Mouse (Mus musculus) c-Kit-negative CD71-positive TER-119-positive erythroid progenitor cells, embryonic 14.5 days (primary cell): ENCODE data around the gene Rpn2.
A peak's percentile ranks its signal among the peaks of the same experiment; 100 is the strongest.

Experiments used
- DNase-seq: peaks from one replicate; pipeline ENCODE4 v3.0.0-alpha.2; 2013; ENCODE audit warnings: low read depth, low spot score

Gene Rpn2

DNA sequence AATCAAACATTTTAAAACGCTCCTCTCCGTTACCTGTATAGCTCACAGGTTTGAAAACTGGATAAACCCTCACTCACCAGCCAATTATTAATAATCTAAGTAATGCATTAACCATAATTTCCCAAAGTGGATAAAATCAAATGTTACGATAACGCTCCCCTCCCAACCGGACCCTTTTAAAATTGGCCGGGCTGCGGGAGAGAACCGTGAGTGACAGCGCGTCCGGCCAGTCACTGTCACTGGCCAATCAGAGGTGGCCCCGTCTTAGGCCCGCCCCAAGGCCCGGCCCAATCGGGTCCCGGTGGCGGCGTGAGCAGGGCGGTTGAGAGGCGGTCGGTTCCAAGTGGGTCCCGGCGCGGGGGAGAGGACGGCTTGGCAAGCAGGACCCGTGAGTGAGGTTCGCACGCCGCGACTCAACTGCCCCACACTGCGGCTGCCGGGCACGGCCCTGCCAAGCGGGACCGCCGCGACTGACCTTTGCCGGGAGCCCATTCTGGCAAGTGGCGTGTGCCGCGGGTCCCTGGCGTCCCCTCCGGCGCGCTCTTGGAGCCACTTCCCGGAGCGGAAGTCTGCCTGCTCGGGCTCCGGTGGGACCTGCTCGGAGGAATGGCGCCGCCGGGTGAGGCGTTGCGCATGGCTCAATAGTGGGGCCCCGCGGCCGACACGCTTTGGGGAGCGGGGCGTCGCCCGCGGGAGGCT is at the start of gene Rpn2:
TSS of gene Rpn2 (plus strand) at position 301 of the 699 bp plus-strand sequence.
- peak; percentile 89 for DNase-seq

- DNase-seq: no peak
Observed at GRCm38 (mm10) chr2:157235946-157236345, 42.9 kb upstream of the Rpn2 start.

DNA sequence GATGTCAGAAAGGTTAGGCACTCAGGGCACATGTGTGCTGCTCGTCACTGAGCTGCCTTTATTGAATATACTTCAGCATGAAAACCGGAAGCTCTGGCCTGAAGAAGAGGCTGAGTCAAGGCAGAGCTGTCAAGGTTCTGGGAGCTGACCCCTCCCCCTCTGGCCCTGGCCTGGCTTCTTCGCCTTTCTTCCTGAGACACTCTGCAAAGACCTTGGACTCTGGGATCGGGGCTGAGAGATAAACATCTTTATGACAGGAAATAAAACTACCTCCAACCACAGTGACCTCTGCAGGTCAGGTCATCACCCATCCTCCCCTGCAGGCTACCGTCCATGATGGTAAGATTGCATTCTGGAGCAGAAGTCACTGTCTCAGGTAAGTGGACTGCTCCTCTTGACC is 33.8 kb upstream of the Rpn2 start:
- no peak for DNase-seq

DNA sequence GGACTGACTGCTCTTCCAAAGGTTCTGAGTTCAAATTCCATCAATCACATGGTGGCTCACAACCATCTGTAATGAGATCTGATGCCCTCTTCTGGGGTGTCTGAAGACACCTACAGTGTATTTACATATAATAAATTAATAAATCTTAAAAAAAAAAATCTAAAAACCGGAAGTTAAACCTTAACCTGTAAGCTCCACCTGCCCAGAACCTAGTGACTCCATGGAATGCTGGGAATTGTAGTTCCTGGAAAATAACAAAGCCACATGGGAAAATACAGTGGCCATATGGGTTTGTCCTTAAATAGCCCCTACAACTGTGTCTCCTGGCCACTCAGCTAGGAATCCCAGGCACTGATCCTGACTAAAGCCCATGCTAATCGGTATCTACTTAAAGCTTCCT is 33.2 kb upstream of the Rpn2 start:
- DNase-seq: no peak

DNA sequence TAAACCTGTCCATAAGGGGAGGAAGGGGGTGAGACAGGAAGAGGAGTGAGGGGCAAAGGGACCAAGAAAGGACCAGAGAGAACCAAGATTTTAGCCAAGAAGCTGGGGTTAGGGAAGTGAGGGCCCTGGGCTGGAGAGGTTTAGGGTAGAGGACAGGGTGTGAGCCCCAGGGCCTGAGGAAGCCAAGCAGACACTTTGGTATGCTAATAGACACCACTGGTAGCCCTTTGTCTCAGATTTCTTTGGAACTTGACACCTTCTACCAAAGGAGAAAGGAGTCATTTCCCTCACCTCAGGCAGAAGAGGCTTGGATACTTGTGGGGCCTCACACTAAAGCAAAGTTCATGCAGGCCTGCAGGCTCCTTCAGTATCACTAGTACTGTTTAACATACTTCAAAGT is 30.7 kb upstream of the Rpn2 start:
- no peak for DNase-seq

- no peak for DNase-seq
Observed at GRCm38 (mm10) chr2:157259720-157260119, 19.1 kb upstream of the Rpn2 start.

DNA sequence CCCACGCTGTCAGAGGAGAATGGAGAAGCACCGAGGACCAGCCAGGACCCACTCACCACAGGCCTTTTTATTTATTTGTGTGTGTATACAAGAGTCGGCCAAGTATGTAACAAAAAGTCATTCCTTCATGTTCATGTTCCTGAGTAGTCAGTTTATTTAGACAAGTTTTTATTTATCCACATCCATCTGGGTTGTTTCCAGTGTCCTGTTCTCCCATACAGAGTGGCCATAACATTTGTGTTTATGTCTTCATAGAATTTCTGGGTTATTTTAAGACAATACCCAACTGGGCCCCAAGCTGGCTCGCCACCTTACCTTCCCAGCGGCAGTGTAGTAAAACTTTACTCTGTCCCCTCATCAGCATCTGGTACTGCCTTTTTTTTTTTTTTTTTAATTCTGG is 16.9 kb upstream of the Rpn2 start:
- no peak for DNase-seq

GRCm38 (mm10) chr2:157262506-157262905 is 16.3 kb upstream of the Rpn2 start:
- no peak for DNase-seq

GRCm38 (mm10) chr2:157263101-157263500 is 15.7 kb upstream of the Rpn2 start:
- no peak for DNase-seq

DNA sequence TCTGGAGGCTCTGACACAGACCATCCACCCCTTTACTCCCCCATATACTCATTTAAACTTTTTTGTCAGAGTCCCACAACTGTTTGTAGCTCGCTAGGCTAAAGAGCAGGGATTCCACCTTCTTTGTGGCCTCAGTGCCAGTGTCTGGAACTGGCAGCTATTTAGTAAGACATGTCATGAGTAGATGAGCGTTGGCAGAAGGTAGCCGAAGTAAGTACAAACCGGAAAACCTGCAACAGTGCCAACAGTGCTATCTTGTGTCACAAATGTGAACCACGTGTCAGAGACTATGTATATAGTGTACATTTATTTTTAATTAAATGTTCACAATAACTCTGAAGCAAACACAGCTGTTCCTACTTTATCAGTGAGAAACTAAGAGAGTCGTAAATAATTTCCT is 15.0 kb upstream of the Rpn2 start:
- no peak for DNase-seq

GRCm38 (mm10) chr2:157279416-157279800 is 591 bp downstream of the Rpn2 start, which contains the start of gene Mroh8:
TSS of gene Mroh8 (minus strand) at chr2:157279549.
- DNase-seq: no peak

DNA sequence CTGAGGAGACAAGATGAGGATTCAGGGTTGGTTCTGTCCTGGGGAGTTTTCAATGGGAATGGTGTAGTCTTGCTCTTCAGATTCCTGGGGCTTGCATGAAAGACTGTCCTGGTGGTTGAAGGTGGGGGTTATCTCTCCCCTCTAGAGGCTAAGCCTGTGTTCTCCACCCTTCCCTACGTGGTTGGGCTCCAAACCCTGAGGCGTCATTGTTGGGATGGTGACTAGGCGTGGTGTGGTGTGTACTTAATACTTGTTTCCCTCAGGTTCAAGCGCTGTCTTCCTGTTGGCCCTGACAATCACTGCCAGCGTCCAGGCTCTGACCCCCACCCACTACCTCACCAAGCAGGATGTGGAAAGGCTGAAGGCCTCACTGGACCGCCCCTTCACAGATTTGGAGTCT is 4.5 kb downstream of the Rpn2 start:
- no peak for DNase-seq

- DNase-seq: no peak
Observed at GRCm38 (mm10) chr2:157287542-157287941, 8.7 kb downstream of the Rpn2 start.

GRCm38 (mm10) chr2:157288996-157289395 is 10.2 kb downstream of the Rpn2 start:
- no peak for DNase-seq

DNA sequence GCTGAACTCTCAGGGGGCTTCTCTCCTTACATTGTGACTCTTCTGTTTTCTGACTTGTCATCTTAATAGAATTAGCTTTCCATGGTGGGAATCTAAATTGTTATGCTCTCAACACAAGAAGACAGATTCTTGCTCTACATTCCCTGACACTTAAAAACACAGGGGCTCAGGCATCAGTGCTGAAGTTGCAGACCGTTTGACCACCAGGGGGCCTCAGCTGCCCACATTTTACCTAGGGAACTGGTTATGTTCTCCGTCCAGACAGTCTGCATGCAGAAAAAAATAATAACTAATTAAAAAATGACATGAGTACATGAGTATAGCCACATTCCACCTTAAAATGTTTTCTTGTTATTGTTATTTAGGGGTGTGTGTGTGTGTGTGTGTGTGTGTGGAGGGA is 13.3 kb downstream of the Rpn2 start:
- peak; percentile 16 for DNase-seq

GRCm38 (mm10) chr2:157296105-157296689 is 17.4 kb downstream of the Rpn2 start:
- DNase-seq: no peak

DNA sequence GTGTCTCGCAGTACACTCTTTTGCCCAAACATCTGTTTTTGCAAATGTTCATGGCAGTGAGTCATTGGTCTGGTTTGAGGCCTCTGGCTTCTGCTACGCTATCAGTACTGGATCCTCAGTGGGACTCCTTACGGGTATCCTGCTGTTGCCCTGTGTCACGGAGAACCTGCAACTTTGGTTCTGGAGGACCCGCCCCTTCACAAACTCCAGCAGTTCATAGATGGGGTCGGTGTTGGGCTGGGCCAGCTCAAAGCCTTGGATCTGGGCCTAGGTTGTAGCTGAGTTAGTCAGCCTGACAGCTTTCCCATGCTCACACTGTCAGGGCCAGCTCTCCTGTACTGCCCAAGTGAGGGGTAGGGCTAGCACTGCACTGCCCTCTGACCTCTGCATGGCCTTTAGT is 21.2 kb downstream of the Rpn2 start:
- no peak for DNase-seq

GRCm38 (mm10) chr2:157303096-157303495 is 24.3 kb downstream of the Rpn2 start:
- DNase-seq: no peak

GRCm38 (mm10) chr2:157306091-157307032 is 27.5 kb downstream of the Rpn2 start:
- DNase-seq: no peak

- no peak for DNase-seq
Observed at GRCm38 (mm10) chr2:157307715-157308265, 29.0 kb downstream of the Rpn2 start.

DNA sequence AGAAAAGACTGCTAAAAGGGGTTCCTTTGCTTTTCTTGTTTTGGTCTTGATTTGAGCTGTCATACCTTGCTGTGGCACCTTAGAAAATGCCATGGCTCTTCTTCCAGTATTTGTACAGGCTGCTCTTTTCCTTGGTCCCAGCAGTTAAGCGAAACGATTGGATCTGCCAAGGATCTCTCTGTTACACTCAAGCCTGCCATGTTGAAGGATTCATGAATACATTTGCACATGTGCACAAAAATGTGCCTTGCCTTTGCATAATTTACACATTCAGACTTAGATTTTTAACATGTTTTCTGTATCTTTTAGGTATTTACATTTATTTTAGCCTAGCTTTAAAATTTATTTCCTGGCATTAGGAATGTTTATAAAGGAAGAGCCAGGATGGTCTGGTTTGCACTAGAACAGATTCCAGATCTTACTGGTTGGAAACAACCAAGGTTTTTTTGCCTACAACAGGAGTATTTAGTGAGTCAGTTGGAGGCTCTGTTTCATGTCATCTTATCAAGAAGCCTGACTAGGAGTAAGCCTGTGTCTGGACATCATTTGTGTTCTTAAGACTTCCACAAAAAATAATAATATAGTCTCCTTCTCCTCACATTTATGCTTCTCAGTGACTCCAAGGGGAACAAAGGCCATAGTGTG is 29.6 kb downstream of the Rpn2 start:
- DNase-seq: no peak

- no peak for DNase-seq
Observed at GRCm38 (mm10) chr2:157309611-157310010, 30.8 kb downstream of the Rpn2 start.
